Mouse (Mus musculus): Measurements from ENCODE around the gene Pex6.

Gene Pex6

DNA sequence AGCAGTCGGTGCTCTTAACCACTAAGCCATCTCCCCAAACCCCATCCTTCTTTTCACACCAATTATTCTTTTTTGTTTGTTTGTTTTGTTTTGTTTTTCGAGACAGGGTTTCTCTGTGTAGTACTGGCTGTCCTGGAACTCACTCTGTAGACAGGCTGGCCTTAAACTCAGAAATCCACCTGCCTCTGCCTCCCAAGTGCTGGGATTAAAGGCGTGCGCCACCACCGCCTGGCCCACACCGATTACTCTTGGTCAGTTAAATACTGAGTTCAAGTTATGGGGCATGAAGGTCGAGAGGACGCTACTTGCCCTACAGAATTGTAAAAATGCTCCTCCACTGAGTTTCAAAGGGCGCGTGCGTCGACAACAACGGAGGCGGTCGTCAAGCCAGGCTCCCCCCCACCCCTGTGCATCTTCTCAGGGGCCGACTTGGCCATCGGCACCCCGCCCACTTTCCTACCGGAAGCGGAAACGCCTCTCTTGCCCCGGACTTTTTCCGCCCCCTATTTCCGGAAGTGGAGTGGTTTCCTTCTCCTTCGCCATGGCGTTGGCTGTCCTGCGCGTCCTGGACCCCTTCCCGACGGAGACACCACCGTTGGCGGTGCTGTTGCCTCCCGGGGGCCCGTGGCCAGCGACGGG, at the start of gene Pex6:
TSS of gene Pex6 (plus strand) at position 505 of the 639 bp plus-strand sequence.
- DNase-seq (ENCODE audit: low spot score): peak; percentile 67

DNA sequence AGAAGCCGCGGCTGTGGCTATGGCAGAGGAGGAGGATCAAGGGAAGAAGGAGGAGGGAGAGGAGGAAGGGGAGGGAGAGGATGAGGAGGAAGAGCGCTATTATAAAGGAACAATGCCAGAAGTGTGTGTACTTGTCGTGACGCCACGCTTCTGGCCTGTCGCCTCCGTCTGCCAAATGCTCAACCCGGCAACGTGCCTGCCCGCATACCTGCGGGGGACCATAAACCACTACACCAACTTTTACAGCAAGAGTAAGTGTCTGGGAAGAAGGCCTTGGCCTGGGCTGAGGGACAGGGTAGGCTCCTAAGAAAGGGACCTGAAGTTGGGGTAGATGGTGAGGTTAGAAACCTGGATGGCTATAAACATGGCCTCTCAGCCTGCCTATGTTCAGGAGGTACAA, 49.3 kb upstream of the Pex6 start:
- DNase-seq (ENCODE audit: low spot score): no peak

DNA sequence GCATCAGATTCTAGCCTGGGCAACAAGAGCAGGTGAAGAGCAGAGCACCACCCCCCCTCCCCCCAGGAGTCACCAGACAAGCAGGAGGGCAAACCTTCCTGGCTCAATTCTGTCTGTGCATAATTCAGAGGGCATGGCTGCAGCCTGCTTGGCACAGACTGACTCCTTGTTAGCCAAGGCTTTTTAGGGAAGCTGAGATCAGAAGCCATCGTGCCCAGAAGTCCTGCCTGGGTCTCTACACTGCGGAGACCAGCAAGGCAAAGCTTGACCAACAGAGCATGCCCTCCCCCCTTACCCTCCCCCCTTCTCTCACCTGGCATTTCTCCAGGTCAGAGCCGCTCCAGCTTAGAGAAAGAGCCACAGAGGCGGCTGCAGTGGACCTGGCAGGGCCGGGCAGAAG, 48.5 kb upstream of the Pex6 start:
- no peak for DNase-seq (ENCODE audit: low spot score)

DNA sequence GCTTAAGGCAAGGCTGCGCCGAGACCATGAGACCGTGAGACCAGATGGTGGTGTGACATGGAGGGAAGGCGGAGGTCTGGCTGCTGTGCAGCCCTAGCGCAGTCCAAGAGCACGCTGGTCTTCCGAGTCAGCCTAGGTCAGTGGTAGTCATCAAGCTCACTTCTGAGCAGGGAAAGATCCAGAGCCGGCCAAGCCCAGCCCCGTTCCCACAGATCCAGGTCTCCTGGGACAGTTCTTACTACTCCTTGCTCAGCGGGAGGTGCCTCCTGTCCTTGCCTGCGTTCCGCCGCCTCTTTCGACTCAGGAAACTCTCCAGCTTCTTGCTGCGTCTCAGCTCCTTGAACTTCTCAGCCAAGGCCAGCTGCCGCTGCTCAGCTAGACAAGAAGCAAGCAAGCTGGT, 43.6 kb upstream of the Pex6 start:
- no peak for DNase-seq (ENCODE audit: low spot score)

DNA sequence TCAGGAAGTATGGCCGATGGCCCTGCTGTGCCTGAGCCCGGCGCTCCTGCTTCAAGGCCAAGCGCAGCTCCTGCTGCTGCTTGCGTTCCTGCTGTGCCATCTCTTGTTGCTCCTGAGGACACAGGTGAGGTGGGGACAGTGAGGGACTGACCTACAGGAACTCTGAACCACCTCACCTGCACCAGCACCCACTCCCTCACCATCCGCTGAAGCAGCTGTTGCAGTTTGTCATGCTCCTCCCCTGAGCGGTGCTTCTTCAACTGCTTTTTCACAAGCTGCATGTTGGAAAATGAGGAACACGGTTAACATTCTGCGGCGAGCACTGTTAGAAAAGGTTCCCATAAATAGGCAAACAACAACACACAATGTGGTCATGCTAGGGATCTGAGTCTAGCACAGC, 41.4 kb upstream of the Pex6 start:
- DNase-seq (ENCODE audit: low spot score): no peak

DNA sequence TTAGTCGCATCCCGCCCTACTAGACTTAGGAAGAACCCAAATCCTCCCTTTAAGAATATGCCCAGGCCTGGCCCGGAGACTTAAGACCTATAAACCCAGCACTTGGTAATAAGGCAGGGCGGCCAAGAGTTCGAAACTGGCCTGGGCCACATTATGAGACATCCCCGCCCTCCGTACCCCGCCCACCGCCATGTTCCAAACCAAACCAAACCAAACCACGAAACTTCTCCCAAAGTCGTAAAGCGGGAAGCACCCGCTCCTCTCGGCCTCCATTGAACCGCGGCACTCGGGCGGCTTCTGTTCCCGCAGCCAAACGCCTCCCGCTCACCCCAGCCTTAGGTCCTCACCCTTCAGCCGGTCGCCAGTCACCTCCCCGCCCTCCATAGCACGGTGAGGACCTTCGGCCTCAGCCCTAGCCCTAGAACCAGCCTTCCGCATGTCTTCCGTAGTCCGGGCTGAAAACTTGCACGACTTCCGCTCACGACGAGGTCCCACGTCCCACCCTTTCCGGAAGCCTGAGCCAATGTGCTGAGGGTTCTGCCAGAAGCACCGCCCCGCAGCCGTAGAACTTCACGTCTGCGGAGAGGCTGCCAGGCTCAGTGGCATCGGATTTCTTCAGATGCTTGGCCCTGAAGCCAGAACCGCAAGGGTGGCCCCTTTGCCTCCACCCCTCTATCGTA, 37.3 kb upstream of the Pex6 start, which contains the start of gene Rrp36:
TSS of gene Rrp36 (minus strand) at position 503 of the 680 bp plus-strand sequence.
- DNase-seq (ENCODE audit: low spot score): peak; percentile 66

DNA sequence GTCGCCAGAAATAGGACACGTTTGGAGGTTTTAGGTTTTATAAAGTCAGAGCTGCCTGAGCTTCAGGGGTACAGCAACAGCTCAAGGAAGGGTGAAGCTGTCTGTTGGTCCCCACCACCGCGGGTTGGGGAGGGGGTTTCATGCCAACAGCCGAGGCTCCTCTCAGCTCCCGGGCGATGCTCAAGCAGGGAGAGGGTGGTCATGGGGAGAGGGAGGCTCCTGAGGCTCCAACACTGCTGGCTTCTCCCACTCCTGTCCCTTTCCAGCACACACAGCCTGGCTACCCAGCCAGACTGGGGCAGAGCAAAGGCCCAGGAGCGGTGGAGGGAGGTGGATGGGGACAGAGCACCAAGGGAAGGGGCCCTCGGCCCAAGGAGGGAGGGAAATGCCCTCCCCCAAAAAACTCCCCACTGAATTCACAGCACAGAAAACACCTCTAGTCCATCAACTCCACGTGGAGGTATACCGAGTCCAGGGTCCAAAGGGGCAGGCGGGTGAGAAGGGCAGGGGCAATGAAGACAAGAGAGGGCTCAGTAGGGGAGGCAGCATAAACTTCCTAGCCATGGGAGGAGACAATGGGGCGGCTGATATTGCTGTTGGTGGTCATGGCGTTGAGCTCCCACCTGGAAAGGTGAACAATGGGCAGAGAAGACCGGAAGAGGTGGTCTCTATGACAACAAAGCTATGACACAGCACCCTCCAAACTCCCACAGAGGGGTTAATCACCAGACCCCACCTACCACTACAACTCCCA, 36.6 kb upstream of the Pex6 start:
- DNase-seq (ENCODE audit: low spot score): no peak

DNA sequence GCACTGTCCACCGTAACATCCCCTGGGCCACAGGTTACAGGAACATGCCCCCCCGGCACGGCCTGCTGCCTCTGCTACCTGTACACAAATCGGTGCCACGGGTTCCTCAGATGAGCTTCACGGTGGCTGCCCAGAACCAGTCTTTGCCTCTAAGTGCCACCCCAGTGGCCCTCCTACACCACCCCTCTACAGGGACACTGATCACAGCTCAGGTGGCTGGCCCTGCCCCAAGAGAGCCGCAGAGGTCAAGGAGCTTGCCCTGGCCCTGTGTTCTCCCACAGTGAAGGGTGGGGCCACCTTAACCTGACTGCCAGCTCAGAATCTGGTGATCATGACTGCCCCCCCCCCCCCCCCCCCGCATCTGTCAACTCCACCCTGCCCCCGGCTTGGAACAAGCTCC, 32.8 kb upstream of the Pex6 start, which contains the start of gene Mea1:
TSS of gene Mea1 (plus strand) at position 378 of the 400 bp plus-strand sequence.
- DNase-seq (ENCODE audit: low spot score): no peak

DNA sequence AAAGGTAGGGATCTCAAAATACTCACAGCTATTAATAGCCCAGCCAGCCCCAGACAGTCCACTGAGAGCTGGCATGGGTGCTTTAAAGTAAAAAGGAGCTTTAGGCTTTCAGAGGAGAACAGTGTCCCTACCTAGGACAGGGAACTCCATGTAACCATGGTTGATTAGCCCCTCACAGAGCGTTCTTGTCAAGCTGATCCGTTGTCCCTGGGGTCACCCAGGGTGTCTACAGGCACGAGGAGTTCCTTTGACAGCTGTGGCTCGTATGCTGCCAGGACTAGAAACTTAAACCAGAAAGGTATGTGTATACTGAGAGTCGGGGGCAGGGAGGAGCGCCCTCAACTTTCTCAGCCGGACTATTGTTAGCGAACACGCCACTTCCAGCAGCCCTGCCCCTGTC, 32.4 kb upstream of the Pex6 start:
- no peak for DNase-seq (ENCODE audit: low spot score)

DNA sequence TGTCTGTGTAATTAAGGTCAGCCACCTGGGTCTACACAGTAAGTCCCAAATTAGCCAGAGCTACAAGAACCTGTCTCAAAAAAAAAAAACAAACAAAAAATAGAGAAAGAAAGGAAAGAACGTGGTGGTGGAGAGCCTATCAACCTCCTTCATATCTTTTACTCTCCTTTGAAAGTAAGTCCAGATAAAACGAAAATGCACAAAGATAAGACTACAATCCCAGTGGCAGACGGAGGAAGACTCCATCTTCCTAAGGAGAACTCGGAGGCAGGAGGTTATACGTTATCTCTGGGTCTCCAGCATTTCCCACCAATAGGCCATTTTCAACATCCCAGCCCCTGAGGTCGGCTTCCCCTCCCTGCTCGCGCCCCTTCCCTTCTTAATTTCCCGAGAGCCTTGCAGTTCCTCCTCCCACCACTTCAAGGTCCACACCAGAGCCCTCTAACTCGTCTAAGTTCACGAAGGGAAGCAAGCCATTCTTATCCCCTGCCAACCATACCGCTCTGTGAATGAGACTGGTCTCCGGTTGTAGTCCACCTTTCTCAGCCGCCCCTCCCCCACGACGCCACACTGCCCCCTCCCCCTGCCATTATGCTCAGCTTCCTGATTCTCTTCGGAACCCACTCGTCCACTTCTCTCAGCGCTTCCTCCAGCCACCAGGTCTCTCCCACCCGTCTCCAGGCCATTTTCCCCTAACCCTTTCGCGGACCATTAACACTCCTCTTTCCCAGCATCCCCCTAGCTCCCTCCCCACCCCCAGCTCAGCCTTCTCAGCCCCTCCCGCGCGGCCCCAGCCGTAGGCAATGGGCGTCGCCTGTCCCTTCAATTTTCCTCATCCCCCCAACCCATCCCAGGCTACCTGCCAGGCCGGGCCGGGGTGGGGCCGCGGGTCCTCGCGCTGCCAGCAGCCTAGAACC, 31.2 kb upstream of the Pex6 start:
- no peak for DNase-seq (ENCODE audit: low spot score)

DNA sequence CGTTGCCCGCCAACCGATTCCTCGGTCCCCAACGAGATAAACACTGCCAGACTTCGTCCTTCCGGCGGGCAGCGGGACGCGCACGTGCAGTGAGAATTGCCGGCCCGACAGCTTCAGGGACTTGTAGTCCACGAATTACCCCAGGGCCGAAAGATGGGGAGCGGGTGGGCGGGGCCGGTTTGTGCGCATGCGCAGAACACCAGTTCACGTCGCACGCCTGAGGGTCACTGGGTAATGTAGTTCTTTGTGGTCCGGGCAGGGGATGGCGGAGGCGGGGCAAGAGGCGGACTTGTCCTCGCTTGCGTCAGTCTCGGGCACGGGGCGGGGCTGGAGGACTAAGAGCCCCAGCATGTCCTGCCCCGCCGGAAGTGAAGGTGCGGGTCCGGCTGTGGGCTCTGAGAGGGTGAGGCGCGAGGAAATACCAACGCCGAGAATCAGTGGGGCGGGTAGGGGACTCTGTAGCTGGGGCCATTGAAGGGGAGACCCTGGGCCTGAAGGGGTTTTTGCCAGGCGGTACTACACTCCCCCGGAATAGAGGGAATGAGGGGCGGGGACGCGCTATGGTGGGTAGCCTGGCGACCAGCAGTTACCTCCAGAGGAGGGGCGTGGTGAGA, 30.4 kb upstream of the Pex6 start, which contains the start of gene Klhdc3:
TSS of gene Klhdc3 (minus strand) at position 155 of the 614 bp plus-strand sequence.
- DNase-seq (ENCODE audit: low spot score): peak; percentile 95

DNA sequence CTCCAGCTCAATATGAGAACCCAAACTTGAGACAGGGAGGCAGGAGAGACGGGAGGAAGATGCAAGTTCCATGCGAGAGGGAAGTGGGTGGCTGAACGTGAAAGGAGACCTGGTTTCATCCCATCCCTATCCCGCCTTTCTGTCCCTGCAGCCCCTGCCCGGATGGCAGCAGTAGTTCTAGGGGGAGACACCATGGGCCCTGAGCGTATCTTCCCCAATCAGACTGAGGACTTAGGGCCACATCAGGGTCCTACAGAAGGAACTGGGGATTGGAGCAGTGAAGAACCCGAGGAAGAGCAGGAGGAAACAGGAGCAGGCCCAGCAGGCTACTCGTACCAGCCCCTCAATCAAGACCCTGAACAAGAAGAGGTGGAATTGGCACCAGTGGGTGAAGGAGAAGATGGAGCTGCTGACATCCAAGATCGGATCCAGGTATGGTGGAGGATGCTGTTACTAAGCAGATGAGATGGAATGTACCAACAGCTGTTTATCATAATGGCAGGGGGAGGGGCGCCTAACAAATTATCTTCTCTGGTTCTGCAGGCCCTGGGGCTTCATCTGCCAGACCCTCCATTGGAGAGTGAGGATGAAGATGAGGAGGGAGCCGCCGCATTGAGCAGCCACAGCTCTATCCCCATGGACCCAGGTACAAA, 29.7 kb upstream of the Pex6 start:
- no peak for DNase-seq (ENCODE audit: low spot score)

DNA sequence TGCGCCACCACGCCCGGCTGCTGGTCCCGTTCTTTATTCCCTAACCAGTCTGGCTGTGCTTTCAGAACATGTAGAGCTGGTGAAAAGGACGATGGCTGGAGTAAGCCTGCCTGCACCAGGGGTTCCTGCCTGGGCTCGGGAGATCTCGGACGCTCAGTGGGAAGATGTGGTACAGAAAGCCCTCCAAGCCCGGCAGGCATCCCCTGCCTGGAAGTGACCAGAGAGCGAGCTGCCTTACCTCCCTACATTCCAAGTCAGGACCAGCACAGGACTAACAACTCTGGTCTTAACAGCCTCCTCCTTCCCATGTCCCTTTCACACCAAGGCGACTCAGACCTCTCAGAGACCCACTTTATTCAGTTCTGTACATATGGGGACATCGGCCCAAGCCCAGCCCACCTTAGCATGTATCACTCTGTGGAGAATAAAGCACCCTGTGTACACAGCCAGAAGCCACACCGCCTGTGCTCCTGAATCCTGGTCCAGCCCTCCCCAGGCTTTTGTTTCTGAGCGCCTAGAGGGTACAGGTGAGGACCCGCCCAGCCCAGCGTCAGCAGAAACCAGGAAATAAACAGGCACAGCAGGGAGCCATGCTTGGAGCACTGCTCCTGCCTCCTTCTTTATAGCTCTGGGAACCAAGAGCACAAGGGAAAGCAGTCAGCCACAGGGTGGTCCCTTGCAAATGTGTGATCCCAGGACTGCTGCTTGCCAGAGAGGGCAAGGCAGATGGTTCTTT, 28.4 kb upstream of the Pex6 start:
- DNase-seq (ENCODE audit: low spot score): no peak

DNA sequence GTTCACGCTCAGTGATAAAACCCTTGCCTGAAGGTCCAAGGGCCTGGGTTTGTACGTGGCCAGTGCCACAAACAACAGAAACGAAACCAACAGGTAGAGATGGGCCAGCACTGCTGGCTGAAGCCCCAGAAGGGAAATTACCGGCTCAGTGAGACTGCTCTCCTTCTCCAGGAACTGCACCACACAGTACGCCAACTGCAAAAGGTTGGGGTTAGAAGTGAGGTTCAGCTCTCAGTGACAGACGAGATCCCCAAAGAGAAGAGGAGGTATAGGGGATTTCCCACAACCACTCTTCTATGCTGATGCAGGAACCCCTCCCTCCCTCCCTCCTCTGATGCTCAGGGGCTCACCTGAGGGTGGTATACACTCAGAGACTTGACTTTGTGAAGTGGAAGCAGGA, 25.4 kb upstream of the Pex6 start:
- no peak for DNase-seq (ENCODE audit: low spot score)

DNA sequence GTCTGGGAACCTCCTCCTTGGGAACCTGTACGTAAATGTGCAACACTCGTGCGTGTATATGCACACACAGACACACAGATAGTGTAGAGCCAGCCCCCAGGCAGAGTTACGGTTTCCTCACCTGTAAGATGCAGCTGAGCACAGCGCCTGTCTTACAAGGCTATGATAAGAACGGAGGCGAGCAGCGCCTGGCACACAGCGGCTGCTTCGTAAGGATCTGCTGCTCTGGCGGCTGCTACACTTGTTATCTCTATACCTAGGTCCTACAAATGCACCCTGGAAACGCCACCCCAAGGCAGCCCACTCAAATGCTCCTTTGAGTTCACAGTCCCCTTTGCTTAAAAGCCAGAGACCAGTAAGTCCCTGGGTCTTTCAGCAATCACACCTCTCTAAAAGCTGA, 20.6 kb upstream of the Pex6 start:
- no peak for DNase-seq (ENCODE audit: low spot score)

DNA sequence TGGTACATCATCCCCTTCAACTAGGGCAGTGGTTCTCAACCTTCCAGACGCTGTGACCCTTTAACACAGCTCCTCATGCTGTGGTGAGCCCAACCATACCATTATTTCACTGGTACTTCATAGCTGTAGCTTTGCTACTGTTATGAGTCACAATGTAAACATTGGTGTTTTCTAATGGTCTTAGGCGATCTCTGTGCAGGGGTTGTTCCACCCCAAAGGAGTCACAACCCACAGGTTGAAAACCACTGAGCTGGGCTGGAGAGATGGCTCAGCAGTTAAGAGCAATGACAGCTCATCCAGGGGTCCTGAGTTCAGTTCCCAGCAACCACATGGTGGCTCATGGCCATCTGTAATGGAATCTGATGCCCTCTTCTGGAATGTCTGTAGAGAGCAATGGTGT, 19.9 kb upstream of the Pex6 start:
- DNase-seq (ENCODE audit: low spot score): no peak

DNA sequence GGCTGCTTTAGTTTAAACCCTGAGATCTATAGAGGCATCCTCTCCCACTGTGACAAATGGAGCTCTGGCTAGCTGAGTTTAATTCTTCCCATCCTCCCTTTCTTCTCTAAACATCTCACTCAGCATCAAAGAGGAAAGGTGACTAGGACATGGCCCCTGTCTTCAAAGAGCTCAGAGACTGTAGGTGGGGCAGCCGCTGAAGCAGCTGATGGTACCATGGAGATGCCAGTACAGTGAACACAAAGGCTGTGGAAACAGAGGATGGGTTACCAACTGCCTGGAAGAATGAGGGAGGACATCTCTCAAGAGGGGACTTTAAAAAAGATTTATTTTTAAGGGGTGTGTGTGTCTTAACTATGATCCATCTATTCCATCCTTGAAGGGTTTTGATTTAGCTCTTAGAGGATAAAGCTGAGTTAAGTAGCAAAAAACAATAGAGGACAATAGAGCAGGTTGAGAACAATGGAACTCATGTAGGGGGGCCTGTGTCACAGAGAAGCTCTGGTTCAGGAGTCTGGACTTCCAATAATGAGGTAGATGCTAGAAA, 16.7 kb upstream of the Pex6 start:
- no peak for DNase-seq (ENCODE audit: low spot score)

DNA sequence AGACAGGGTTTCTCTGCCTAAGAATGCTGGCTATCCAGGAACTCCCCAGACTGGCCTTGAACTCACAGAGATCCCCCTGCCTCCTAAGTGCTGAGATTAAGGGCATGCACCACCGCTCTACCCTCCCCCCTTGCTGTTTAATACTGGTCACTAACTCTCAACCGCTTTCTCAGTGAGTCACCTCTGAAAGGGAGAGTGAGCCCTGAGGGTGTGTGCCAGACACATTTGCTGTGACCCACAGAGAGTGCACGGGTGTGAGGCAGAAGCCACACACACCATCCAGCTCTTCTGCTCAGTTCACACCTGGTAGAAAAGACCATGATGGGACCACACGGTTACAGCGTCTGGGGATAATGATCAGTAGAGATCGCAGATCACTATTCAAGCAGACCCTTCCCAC, 12.7 kb upstream of the Pex6 start:
- DNase-seq (ENCODE audit: low spot score): no peak

DNA sequence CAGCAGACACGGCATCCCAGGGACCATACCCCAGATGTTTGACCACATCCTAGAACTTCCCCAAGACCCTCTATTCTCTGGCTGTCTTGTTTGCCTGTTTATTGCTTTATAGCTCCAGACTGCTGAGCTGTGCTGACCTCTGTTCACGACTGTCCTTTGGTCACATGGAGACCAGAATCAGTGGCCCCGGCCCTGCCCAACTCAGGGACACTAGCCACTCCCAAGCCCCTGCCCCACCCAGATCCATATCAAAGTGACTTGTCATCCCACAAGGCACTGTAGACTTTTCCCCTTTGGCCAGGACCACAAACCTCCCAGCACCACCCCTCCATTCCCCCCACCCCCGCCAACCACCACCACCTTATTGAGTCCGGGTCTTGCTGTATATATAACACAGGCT, 12.0 kb upstream of the Pex6 start:
- DNase-seq (ENCODE audit: low spot score): no peak

DNA sequence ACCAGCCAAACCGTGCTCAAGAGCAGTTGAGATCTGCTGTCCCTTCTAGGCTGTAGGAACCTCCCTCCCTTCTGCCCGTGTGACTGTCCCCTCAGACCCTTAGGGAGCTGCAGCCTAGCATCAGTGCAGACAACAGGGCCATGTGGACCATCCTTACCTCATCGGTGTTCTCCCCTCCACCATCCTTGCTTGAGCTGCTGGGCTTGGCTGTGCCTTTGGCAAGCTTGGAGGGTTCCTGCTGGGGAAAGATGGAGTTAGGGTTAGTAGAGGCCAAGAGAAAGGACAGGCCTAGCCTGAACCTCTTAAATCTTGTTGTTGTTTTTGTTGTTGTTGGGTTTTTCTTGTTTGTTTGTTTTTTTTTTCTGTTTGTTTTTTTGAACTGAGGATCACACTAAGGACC, 11.4 kb upstream of the Pex6 start:
- DNase-seq (ENCODE audit: low spot score): no peak

Measured in urinary bladder, postnatal 10 days (tissue).